Mouse (Mus musculus) midbrain, embryonic 15.5 days (tissue): Measurements from ENCODE around the gene Eftud2. TPM values are rescaled to one million over a fixed set of nuclear protein-coding genes. Genes with fewer than 3 reads are reported as not detected.
A peak's percentile ranks its signal among the peaks of the same experiment; 100 is the strongest.

ENCODE experiments used
- ATAC-seq: fragments of 200-750 bp; cut with Nextera tagmentation; replicated peaks from 2 replicates; pipeline ENCODE4 v1.8.0; 2017; ENCODE audit warnings: moderate TSS enrichment
- H3K27ac ChIP-seq: fragments of 300-500 bp; sonication (generic); 2 replicates; pipeline ENCODE4 v1.5.1; 2015; ENCODE audit warnings: mild to moderate bottlenecking, inconsistent platforms
- H3K27me3 ChIP-seq: fragments of 300-500 bp; sonication (generic); replicated peaks from 2 replicates; pipeline ENCODE4 v1.6.1; 2015; ENCODE audit warnings: inconsistent platforms
- H3K36me3 ChIP-seq: fragments of 300-500 bp; sonication (generic); replicated peaks from 2 replicates; pipeline ENCODE4 v1.6.1; 2015; ENCODE audit warnings: inconsistent platforms
- H3K4me1 ChIP-seq: fragments of 300-500 bp; sonication (generic); 2 replicates; pipeline ENCODE4 v1.6.1; 2015; ENCODE audit warnings: inconsistent platforms
- H3K4me2 ChIP-seq: fragments of 300-500 bp; sonication (generic); 2 replicates; pipeline ENCODE4 v1.6.1; 2015; ENCODE audit warnings: inconsistent platforms, mild to moderate bottlenecking, moderate library complexity
- H3K4me3 ChIP-seq: fragments of 300-500 bp; sonication (generic); 2 replicates; pipeline ENCODE4 v1.5.1; 2015; ENCODE audit warnings: mild to moderate bottlenecking, inconsistent platforms
- H3K9ac ChIP-seq: fragments of 300-500 bp; sonication (generic); 2 replicates; pipeline ENCODE4 v1.6.1; 2015; ENCODE audit warnings: mild to moderate bottlenecking, inconsistent platforms
- H3K9me3 ChIP-seq: fragments of 300-500 bp; sonication (generic); 2 replicates; pipeline ENCODE4 v1.6.1; 2016; ENCODE audit warnings: inconsistent platforms
- WGBS: fragments of 180-500 bp; shearing (Covaris S2); methylation state at CpG from one replicate; pipeline ENCODE4 v1.1.7; 2015; ENCODE audit warnings: mixed read lengths; 5-methylcytosine and 5-hydroxymethylcytosine counted together
- polyA plus RNA-seq: library from polyadenylated mRNA; unstranded; fragments of >200 nt; fragmentation: Nextera tagmentation; extraction: Ambion mirVana; gene quantifications from 2 replicates; pipeline ENCODE4 v1.2.1, GENCODE M21; 2015

Eftud2 gene
- 133 and 146 TPM in 2 replicates for polyA plus RNA-seq

DNA sequence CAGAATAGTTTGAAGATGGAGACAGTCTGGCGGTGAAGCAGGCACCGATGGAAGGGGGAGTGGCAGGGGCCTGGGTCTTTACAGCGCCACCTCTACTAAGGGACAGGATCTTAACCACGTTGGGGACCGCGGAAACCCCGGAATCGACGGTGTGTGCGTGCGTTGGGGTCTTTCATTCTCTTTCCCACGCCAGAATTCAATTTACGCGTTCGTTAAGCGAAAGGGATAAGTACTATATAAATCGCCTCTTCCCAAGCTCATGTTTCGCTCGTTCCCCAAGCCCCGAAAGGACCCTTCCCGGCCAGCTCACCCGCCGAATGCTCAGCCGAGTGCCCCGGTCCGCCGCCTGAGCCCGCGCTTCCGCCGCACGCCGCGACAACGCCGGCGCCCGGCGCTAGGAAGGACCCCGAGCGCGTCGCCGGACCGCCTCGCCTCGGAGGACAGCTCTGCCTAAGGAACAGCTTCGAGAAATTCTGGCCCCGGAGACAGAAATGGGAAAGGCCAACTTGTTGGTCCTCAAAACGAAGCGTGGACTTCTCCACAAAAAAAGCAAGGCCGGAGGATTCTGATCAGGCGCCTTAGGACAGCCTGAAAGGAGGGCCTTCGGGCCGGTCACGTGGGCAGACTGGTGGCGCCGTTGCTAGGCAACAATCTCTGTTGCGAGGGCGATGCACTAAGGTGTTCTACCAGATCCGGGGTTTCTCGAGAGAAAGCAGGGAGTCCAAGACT is at the start of gene Eftud2, which contains the start of gene Ccdc103:
Gene Eftud2, minus strand, starts transcription at position 401 of the 729 bp plus-strand sequence.
Gene Ccdc103, plus strand, starts transcription at position 620 of the 729 bp plus-strand sequence.
- no peaks in the 10 kb centered on the region for H3K9me3 ChIP-seq
- H3K27me3 ChIP-seq: no peaks in the 10 kb centered on the region
- H3K36me3 ChIP-seq: peaks cover 12% of the 10 kb centered on the region
- H3K4me3 ChIP-seq: peak within 1 kb of the TSS; percentile 56
- H3K4me2 ChIP-seq: peak within 1 kb of the TSS; percentile 69
- peaks cover 25% of the 10 kb centered on the region for H3K4me1 ChIP-seq
- H3K9ac ChIP-seq: peak within 1 kb of the TSS; percentile 63
- H3K27ac ChIP-seq: peak within 1 kb of the TSS; percentile 89
- under 1% methylated on average over 62 of the region's 62 CpGs for WGBS
- peak; percentile 92 for ATAC-seq

DNA sequence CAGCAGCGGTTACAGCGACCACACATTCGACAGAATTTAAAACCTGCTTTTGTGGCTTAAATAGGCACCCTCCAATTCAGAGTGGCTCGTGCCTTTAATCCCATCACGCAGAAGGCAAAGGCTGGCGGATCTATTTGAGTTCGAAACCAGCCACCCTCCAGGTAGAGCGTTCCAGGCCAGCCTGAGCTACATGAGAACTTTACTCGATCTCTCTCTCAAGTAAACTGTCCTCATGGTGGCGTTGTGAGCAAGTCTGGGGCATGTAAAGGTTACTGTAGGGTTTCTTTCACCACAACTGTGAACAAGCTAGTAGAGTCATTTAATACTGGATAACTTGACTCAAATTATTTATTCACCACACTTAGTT is 44.5 kb upstream of the Eftud2 start:
- peak; percentile 14; the same call in 1 of the 2 replicates for ATAC-seq
- Histone ChIP-seq H3K27me3 (no peaks in the 10 kb centered on the region; the same call in 1 of the 2 replicates), H3K27ac (peak overlapping the region; percentile 66), H3K4me1 (peaks cover 18% of the 10 kb centered on the region), H3K4me3 (peak overlapping the region; percentile 49), H3K9me3 (no peaks in the 10 kb centered on the region), H3K36me3 (no peaks in the 10 kb centered on the region), H3K9ac (peak overlapping the region; percentile 37), H3K4me2 (peak overlapping the region; percentile 78)
- WGBS: 1% methylated on average over 10 of the region's 10 CpGs

DNA sequence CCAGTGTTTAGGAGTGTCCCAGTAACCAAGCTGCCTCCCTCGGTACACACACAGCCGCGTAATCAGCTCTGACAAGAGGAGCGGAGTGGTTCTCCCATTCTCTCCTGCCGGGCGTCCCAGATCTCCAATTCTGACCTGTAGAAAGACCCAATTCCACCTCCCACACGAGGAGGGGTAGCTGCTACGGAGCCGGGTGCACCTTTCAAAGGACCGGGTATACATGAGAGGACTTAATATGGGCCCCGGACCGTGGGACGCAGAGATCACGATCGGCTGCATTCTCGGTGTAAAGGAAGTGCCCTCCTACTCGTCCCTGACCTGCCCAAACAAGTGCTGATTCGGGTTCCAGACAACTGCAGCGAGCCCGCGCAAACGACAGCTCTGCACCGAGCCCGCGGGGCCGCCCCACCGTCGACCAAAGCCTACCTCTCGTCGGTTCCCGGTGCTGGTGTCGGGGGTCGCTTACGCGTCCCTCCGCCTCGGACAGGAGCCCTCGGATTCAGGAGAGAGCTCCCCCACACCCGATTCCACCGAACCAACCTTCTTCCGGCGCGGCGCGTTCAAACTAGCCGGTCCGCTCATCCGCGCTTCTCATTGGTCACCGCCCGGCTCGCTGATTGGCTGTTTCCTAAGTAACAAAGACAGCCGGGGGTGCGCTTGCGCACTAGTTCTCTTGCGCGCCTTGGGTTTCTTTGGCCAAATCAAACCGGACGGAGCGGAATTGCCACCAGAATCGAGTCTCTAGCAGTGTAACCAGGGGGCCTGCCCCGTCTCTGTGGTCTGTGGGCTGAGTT is 44.0 kb upstream of the Eftud2 start, which contains the start of gene Kif18b:
Gene Kif18b, minus strand, starts transcription at position 568 of the 794 bp plus-strand sequence.
- H3K4me1 ChIP-seq: peaks cover 18% of the 10 kb centered on the region
- H3K4me2 ChIP-seq: peak within 1 kb of the TSS; percentile 78
- no peaks in the 10 kb centered on the region; the same call in 1 of the 2 replicates for H3K27me3 ChIP-seq
- peak; percentile 85 for ATAC-seq
- peak within 1 kb of the TSS; percentile 49 for H3K4me3 ChIP-seq
- peak within 1 kb of the TSS; percentile 66 for H3K27ac ChIP-seq
- H3K9ac ChIP-seq: peak within 1 kb of the TSS; percentile 37
- H3K36me3 ChIP-seq: no peaks in the 10 kb centered on the region
- no peaks in the 10 kb centered on the region for H3K9me3 ChIP-seq
- WGBS: under 1% methylated on average over 62 of the region's 62 CpGs

DNA sequence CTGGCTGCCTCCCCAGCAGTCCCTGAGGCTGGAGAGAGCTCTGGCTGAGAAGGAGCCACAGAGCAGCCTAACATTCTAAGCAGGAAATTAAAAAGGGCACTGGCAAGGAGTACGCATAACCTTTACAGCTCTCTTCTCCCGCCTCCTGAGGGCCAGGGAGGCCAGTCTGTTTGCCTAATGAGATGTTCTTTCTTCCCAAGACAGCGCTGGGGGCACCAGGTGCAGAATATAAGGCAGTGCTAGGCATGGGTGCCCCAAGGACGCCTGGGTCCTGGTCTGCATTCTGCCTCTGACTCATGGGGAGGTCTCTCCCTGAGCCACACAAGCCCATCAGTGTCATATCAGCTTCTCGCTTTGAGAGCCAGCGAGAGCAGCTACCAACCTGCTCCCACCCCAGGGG is 40.7 kb upstream of the Eftud2 start:
- Histone ChIP-seq H3K36me3 (no peaks in the 10 kb centered on the region), H3K4me1 (peaks cover 18% of the 10 kb centered on the region), H3K27me3 (no peaks in the 10 kb centered on the region; the same call in 1 of the 2 replicates), H3K27ac (no peak overlapping the region), H3K4me2 (peak overlapping the region; percentile 10; the same call in 1 of the 2 replicates), H3K9ac (no peak overlapping the region), H3K4me3 (no peak overlapping the region), H3K9me3 (no peaks in the 10 kb centered on the region)
- no peak for ATAC-seq
- 61% methylated on average over 6 of the region's 6 CpGs for WGBS

DNA sequence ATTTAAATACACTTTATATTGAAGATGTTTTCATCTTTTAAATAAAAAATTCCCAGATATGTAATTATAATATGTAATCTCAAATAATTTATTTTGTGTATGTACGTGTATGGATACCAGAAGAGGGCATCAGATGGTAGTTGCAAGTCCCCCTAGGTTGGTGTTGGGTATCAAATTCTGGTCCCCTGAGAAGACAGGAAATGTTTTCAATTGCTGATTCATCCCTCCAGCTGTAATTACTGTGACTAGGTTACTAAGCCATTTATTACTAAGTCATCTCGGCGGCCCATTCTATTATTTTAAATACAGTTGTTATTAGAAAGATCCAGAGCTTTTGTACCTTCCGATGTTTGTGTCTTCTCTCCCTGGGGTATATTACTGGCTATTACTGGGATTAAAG is 37.3 kb upstream of the Eftud2 start:
- no peak for ATAC-seq
- Histone ChIP-seq H3K36me3 (no peaks in the 10 kb centered on the region), H3K4me1 (peaks cover 9% of the 10 kb centered on the region), H3K9me3 (no peaks in the 10 kb centered on the region), H3K27ac (no peak overlapping the region), H3K27me3 (no peaks in the 10 kb centered on the region; the same call in 1 of the 2 replicates), H3K9ac (no peak overlapping the region), H3K4me2 (no peak overlapping the region), H3K4me3 (no peak overlapping the region)
- 76% methylated on average over 4 of the region's 4 CpGs for WGBS

DNA sequence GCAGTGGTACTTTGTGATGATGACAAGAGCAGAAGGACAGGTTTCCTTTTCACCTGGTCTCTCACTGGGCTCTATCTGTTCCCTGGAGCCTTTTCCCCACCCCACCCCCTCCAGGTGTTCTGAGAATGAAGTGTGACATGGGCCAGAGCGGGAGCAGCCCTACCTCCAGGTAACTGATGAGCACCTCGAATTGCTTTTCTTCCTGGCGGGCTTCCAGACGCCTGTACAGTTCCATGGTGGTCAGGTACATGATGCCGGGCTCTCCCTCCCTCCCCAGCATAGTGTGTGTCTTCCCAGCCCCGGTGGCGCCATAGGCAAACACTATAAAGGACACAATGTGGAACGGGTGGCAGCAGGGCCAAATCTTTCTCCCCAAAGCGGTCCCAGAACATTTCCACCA is 34.6 kb upstream of the Eftud2 start:
- Histone ChIP-seq H3K27ac (no peak overlapping the region), H3K9ac (no peak overlapping the region), H3K27me3 (no peaks in the 10 kb centered on the region), H3K4me3 (no peak overlapping the region), H3K4me1 (no peaks in the 10 kb centered on the region), H3K4me2 (no peak overlapping the region), H3K36me3 (no peaks in the 10 kb centered on the region), H3K9me3 (no peaks in the 10 kb centered on the region)
- no peak for ATAC-seq
- 93% methylated on average over 9 of the region's 9 CpGs for WGBS

DNA sequence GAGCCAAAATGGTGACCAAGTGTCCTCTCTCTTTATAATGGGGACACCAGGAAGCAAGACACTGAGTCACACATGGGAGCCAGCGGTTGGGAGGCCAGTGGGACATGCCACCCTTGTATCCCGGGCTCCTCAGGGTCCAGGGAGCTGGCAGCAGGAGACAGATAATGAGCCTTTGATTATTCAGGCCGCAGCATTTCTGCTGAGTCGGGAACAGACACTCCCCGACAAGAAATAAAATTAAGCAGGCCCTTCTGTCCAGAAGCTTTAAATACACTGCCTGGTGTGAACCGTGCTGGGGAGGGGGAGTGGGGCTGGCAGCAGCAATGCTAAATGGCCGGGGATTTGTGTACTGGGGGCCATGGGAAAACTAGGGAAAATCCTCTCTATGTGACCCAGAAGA is 30.6 kb upstream of the Eftud2 start:
- Histone ChIP-seq H3K27ac (no peak overlapping the region), H3K4me2 (no peak overlapping the region), H3K4me1 (no peaks in the 10 kb centered on the region), H3K36me3 (no peaks in the 10 kb centered on the region), H3K27me3 (no peaks in the 10 kb centered on the region), H3K4me3 (no peak overlapping the region), H3K9me3 (no peaks in the 10 kb centered on the region), H3K9ac (no peak overlapping the region)
- WGBS: 72% methylated on average over 7 of the region's 7 CpGs
- no peak for ATAC-seq

DNA sequence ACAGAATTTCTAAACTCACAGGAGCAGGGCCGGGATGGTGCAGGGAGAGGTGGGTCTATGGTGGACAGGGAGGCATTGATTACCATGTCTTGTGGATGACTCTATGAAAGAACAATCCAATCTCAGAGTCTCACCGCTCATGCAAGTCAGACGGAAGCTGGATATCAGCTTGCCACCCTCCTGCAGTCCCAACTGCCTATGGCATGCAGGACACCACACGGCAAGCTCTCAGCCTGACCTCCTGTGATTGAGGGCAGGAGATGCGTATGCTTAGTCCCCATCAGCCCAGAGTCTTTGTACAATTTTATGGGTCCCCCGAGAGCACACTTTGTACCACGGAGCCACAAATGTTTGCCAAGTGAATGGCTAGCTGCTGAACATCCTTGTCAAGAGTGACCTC is 22.9 kb upstream of the Eftud2 start:
- no peaks in the 10 kb centered on the region for H3K27me3 ChIP-seq
- H3K4me3 ChIP-seq: no peak overlapping the region
- no peaks in the 10 kb centered on the region for H3K9me3 ChIP-seq
- 79% methylated on average over 7 of the region's 7 CpGs for WGBS
- no peak for ATAC-seq
- no peaks in the 10 kb centered on the region for H3K4me1 ChIP-seq
- no peak overlapping the region for H3K4me2 ChIP-seq
- H3K27ac ChIP-seq: no peak overlapping the region
- no peak overlapping the region for H3K9ac ChIP-seq
- no peaks in the 10 kb centered on the region for H3K36me3 ChIP-seq

DNA sequence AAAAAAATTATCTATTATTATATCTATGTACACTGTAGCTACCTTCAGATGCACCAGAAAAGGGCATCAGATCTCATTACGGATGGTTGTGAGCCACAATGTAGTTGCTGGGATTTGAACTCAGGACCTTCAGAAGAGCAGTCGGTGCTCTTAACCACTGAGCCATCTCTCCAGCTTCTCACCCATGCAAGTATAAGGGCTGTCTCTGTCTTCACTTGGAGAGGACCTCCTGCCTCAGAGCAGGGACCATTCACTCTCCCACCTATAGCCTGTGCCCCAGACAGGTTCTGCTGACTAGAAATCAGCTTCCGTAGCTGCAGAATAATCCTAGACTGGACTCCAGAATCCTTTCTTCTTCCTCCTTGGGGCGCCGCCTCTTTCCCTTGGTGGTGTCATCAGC is 21.3 kb upstream of the Eftud2 start:
- H3K9me3 ChIP-seq: no peaks in the 10 kb centered on the region
- no peak overlapping the region for H3K4me2 ChIP-seq
- H3K9ac ChIP-seq: no peak overlapping the region
- ATAC-seq: no peak
- 71% methylated on average over 5 of the region's 5 CpGs for WGBS
- H3K27ac ChIP-seq: no peak overlapping the region
- H3K27me3 ChIP-seq: no peaks in the 10 kb centered on the region
- H3K4me3 ChIP-seq: no peak overlapping the region
- H3K36me3 ChIP-seq: no peaks in the 10 kb centered on the region
- H3K4me1 ChIP-seq: no peaks in the 10 kb centered on the region

DNA sequence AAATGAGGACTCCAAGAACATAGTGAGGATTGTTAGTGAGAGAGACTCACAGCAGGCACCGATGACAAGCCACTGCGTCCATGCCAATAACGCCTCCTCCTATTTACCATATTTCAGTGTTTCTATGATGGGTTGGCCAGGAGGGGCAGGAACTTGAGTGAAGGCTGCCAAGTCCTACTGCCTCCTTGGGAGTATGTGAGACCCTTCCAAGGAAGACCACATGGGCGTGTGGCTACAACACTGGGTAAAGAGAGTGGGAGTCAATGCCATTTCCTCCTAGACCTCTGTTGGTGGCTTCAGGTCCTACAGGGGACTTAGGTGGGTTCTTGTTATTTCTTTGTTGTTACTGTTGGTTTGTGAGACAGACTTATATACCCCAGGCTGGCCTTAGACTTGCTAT is 20.4 kb upstream of the Eftud2 start:
- Histone ChIP-seq H3K4me2 (no peak overlapping the region), H3K9ac (no peak overlapping the region), H3K4me1 (no peaks in the 10 kb centered on the region), H3K27ac (no peak overlapping the region), H3K27me3 (no peaks in the 10 kb centered on the region), H3K9me3 (no peaks in the 10 kb centered on the region), H3K36me3 (no peaks in the 10 kb centered on the region), H3K4me3 (no peak overlapping the region)
- 61% methylated on average over 4 of the region's 4 CpGs for WGBS
- ATAC-seq: 0 out of 2 replicates have a peak, but pooled peaks have one; percentile 39

DNA sequence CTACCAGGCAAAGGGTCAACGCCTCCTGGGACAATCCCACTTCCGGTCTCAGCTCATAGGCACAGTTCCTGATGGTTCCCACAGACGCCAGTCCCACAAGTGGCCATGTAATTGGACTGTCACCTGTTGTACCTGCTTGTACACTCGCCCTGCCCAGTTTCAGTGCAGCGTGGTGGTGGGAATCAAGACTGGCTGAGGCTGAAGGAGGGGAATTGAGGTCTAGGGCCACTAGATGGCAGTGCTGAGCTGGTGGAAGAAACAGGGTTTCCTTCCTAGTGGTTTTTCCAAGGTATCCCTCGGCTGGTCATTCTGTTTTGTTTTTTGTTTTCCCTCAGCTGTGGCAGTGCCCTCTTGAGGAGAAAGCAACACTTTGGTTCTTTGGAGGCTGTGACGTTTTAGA is 20.0 kb upstream of the Eftud2 start, which contains the start of gene Gfap:
Gene Gfap, minus strand, starts transcription at position 150 of the 400 bp plus-strand sequence.
- Histone ChIP-seq H3K27me3 (no peaks in the 10 kb centered on the region), H3K9ac (no peak within 1 kb of the TSS), H3K9me3 (no peaks in the 10 kb centered on the region), H3K36me3 (no peaks in the 10 kb centered on the region), H3K4me3 (no peak within 1 kb of the TSS), H3K4me2 (no peak within 1 kb of the TSS), H3K27ac (no peak within 1 kb of the TSS), H3K4me1 (no peaks in the 10 kb centered on the region)
- 14% methylated on average over 7 of the region's 7 CpGs for WGBS
- ATAC-seq: 0 out of 2 replicates have a peak, but pooled peaks have one; percentile 30

DNA sequence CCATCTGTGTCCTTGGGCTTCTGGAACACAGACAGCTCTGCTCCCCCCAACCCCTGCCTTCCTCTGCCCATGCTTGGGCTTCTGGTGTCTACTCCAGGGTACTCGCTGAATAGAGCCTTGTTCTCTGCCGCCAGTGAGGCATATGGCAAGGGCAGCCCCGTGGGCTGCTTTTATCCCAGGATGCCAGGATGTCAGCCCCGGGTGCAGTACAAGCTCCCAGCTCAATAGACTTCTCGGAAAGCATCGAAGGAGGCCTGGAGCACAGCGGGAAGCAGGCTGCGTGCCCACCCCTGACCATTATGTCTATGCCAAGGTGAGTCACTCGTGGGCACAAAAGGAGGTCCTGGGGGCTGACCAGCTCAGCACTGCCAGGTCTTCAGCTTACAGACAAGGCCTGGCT is 17.6 kb upstream of the Eftud2 start:
- Histone ChIP-seq H3K4me2 (no peak overlapping the region), H3K27ac (no peak overlapping the region), H3K9me3 (no peaks in the 10 kb centered on the region), H3K4me3 (no peak overlapping the region), H3K36me3 (no peaks in the 10 kb centered on the region), H3K9ac (no peak overlapping the region), H3K27me3 (peaks cover 21% of the 10 kb centered on the region), H3K4me1 (peaks cover under 1% of the 10 kb centered on the region; the same call in 1 of the 2 replicates)
- peak; percentile 63 for ATAC-seq
- 60% methylated on average over 9 of the region's 9 CpGs for WGBS
